Mouse (Mus musculus): ENCODE data around the gene Gm49425.

GRCm38 (mm10) chr15:101538580-101538900 is 21.5 kb upstream of the Gm49425 start:
- no peak for TF ChIP-seq GATA1 (IDR thresholded peaks at IDR 0.05; ENCODE audit: borderline replicate concordance, low read length)
- TF ChIP-seq CTCF (IDR thresholded peaks at IDR 0.05; ENCODE audit: low read depth, low read length) = no peak
- TF ChIP-seq TAL1 (conservative IDR thresholded peaks at IDR 0.05; ENCODE audit: low read depth, low read length) = no peak
- no peak for TF ChIP-seq GATA2 (IDR thresholded peaks at IDR 0.05; ENCODE audit: borderline replicate concordance, low read depth, low read length)
